ENCODE assay signal across 9 mouse cellular contexts in the genomic region with DNA sequence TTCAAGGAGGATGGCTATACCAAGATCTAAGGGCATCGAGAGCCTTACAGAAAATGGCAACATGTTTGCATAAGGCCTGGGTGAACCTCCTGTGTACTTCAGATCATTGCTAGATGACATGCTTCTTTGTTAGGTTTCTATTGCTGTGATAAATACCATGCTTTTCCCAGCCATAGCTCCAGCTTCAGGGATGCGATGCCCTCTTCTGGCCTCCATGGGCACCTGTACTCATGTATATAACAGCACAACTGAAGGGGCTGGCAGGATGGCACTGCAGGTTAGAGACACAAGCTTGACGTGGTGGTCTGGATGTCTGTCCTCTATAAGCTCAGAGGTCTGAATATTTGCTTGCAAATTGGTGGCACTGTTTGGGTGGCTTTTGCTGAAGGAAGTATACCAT. TPM values are rescaled to one million over a fixed set of nuclear protein-coding genes. Genes with fewer than 3 reads are reported as not detected.
DNase-seq lines count a peak whose midpoint lies in the region; ATAC-seq and TF ChIP-seq lines count a peak whose summit lies in the region.
"Had no signal": no experiment of that assay in that cellular context is flagged by ENCODE, and none has a peak within 500 bp of the region (broad histone marks: within the 10 kb centered on the region; RNA-seq: fewer than 3 reads in every experiment).

No protein-coding gene starts in this region.

- whole genome bisulfite sequencing in kidney, embryonic 16.5 days: 52% methylated on average over 3 of the region's 3 CpGs
- WGBS in hindbrain, embryonic 11.5 days: 59% methylated on average over 3 of the region's 3 CpGs
- WGBS in midbrain, embryonic 16.5 days: 49% methylated on average over 3 of the region's 3 CpGs

- H3K27ac ChIP-seq in kidney, embryonic 16.5 days (ENCODE audit: low read length): no peak overlapping the region
- H3K27ac ChIP-seq in CH12.LX (ENCODE audit: insufficient read depth, low read depth): no peak overlapping the region
- H3K27ac ChIP-seq in hindbrain, embryonic 11.5 days (ENCODE audit: low read depth, low read length): no peak overlapping the region
- H3K27ac ChIP-seq in midbrain, embryonic 16.5 days (ENCODE audit: low read length): no peak overlapping the region
- H3K27ac ChIP-seq: embryonic facial prominence, embryonic 12.5 days had no signal

- TF ChIP-seq EP300 in CH12.LX (IDR thresholded peaks at IDR 0.05; ENCODE audit: low read length): no peak

- H3K79me2 ChIP-seq in CH12.LX (replicated peaks; ENCODE audit: control insufficient read depth, extremely low read depth, insufficient read depth, poor library complexity, severe bottlenecking): no peaks in the 10 kb centered on the region

- ATAC-seq in kidney, embryonic 16.5 days (ENCODE audit: low FRiP score, low TSS enrichment): no peak
- peak; percentile 56; the same call in 1 of the 2 replicates for ATAC-seq in hindbrain, embryonic 11.5 days (ENCODE audit: low FRiP score)
- ATAC-seq in midbrain, embryonic 16.5 days: peak; percentile 86

- no peak overlapping the region for H3K4me3 ChIP-seq in kidney, embryonic 16.5 days (ENCODE audit: low read length)
- H3K4me3 ChIP-seq in CH12.LX (replicated peaks in 1 of 3; ENCODE audit: low read depth in 2 of 3, low read length in 2 of 3, poor library complexity in 1 of 3): no peak overlapping the region
- no peak overlapping the region for H3K4me3 ChIP-seq in hindbrain, embryonic 11.5 days (ENCODE audit: low read depth, low read length)
- H3K4me3 ChIP-seq in midbrain, embryonic 16.5 days (ENCODE audit: low read depth, low read length): no peak overlapping the region
- H3K4me3 ChIP-seq: embryonic facial prominence, embryonic 12.5 days had no signal

- intact Hi-C loops in gastrocnemius, postnatal 14 days (cut with DNase I; ENCODE audit: low total_unique reads): loop anchor here (5.0 to 10.0 kb wide), 2 partner anchors 98 to 190 kb away; a partner anchor contains a TSS

- H3K27me3 ChIP-seq in kidney, embryonic 16.5 days (ENCODE audit: insufficient read depth, low read length): no peaks in the 10 kb centered on the region
- H3K27me3 ChIP-seq in CH12.LX (replicated peaks): peaks cover 81% of the 10 kb centered on the region
- H3K27me3 ChIP-seq in hindbrain, embryonic 11.5 days (ENCODE audit: control insufficient read depth, insufficient read depth, low read length): no peaks in the 10 kb centered on the region; the same call in 1 of the 2 replicates
- no peaks in the 10 kb centered on the region for H3K27me3 ChIP-seq in midbrain, embryonic 16.5 days (ENCODE audit: control insufficient read depth, insufficient read depth, low read depth, low read length)
- H3K27me3 ChIP-seq: embryonic facial prominence, embryonic 12.5 days had no signal

- no peak for TF ChIP-seq POLR2A in CH12.LX (IDR thresholded peaks at IDR 0.05; ENCODE audit: low read depth, low read length)

- H3K4me2 ChIP-seq in kidney, embryonic 16.5 days (replicated peaks; ENCODE audit: low read depth, low read length): no peak overlapping the region
- no peak overlapping the region for H3K4me2 ChIP-seq in CH12.LX (ENCODE audit: insufficient read depth, low read depth, poor library complexity, severe bottlenecking)
- H3K4me2 ChIP-seq in hindbrain, embryonic 11.5 days (replicated peaks; ENCODE audit: low read depth, low read length): no peak overlapping the region
- H3K4me2 ChIP-seq in midbrain, embryonic 16.5 days (ENCODE audit: low read length): no peak overlapping the region
- H3K4me2 ChIP-seq: embryonic facial prominence, embryonic 12.5 days had no signal

- dilution Hi-C loops in CH12.LX (cut with MboI; ENCODE audit: extremely low pct_ligation_motif_present, extremely low pct_unique_long_range_greater_than_20kb, low sequenced_read_pairs): no loop called here

- no peaks in the 10 kb centered on the region for H3K9me3 ChIP-seq in kidney, embryonic 16.5 days (ENCODE audit: low read length)
- H3K9me3 ChIP-seq in CH12.LX (replicated peaks; ENCODE audit: low read length): no peaks in the 10 kb centered on the region
- H3K9me3 ChIP-seq in hindbrain, embryonic 11.5 days (ENCODE audit: control insufficient read depth, low read length): no peaks in the 10 kb centered on the region
- H3K9me3 ChIP-seq in midbrain, embryonic 16.5 days (replicated peaks; ENCODE audit: control insufficient read depth, low read length, poor library complexity, severe bottlenecking): no peaks in the 10 kb centered on the region
- H3K9me3 ChIP-seq: embryonic facial prominence, embryonic 12.5 days had no signal

- no peaks in the 10 kb centered on the region for H3K4me1 ChIP-seq in kidney, embryonic 16.5 days (ENCODE audit: insufficient read depth, low read length)
- peaks cover 0 to 3% of the 10 kb centered on the region in 2 experiments; a peak in 1 of 4 replicates for H3K4me1 ChIP-seq in CH12.LX (ENCODE audit: control insufficient read depth in 1 of 2, insufficient read depth in 2 of 2)
- H3K4me1 ChIP-seq in hindbrain, embryonic 11.5 days (replicated peaks; ENCODE audit: control insufficient read depth, insufficient read depth, low read length): no peaks in the 10 kb centered on the region
- H3K4me1 ChIP-seq in midbrain, embryonic 16.5 days (ENCODE audit: control insufficient read depth, insufficient read depth, low read length): no peaks in the 10 kb centered on the region
- H3K4me1 ChIP-seq: embryonic facial prominence, embryonic 12.5 days had no signal

- DNase-seq in kidney, adult 8-10 months: peak; percentile 5 to 12
- peak; percentile 17 for DNase-seq in CH12.LX (ENCODE audit: extremely low read depth)
- DNase-seq in brain, adult 2 months (ENCODE audit: low read depth, low spot score): peak; percentile 79
- DNase-seq in hindbrain, embryonic 11.5 days (ENCODE audit: low spot score): peak; percentile 41
- no peak for DNase-seq in gastrocnemius, postnatal 14 days
- DNase-seq in heart, adult 9 months (ENCODE audit: low spot score in 2 of 2): no peak

- in situ Hi-C loops in CH12.LX (cut with MboI; ENCODE audit: low pct_ligation_motif_present, low pct_unique_long_range_greater_than_20kb, low sequenced_read_pairs): loop anchor here (10.0 kb wide), 1 partner anchor 188 kb away; a partner anchor contains a TSS

- H3K36me3 ChIP-seq in kidney, embryonic 16.5 days (ENCODE audit: insufficient read depth, low read length): no peaks in the 10 kb centered on the region
- H3K36me3 ChIP-seq in CH12.LX (replicated peaks in 1 of 2; ENCODE audit: control insufficient read depth in 1 of 2, insufficient read depth in 1 of 2, low read length in 1 of 2): no peaks in the 10 kb centered on the region
- H3K36me3 ChIP-seq in hindbrain, embryonic 11.5 days (ENCODE audit: control insufficient read depth, insufficient read depth, low read length): no peaks in the 10 kb centered on the region
- no peaks in the 10 kb centered on the region for H3K36me3 ChIP-seq in midbrain, embryonic 16.5 days (ENCODE audit: control insufficient read depth, insufficient read depth, low read length)
- H3K36me3 ChIP-seq: embryonic facial prominence, embryonic 12.5 days had no signal

- peak; percentile 71 for TF ChIP-seq RAD21 in CH12.LX (IDR thresholded peaks at IDR 0.05; ENCODE audit: low read depth, low read length)

- TF ChIP-seq CTCF in CH12.LX (conservative IDR thresholded peaks at IDR 0.05 in 1 of 2, IDR thresholded peaks at IDR 0.05 in 1 of 2; ENCODE audit: low read depth in 2 of 2, low read length in 2 of 2): peak in 1 of 2 experiments; percentile 75; a peak in 2 of 4 replicates

- H3K9ac ChIP-seq in kidney, embryonic 16.5 days (replicated peaks; ENCODE audit: low read length): no peak overlapping the region
- H3K9ac ChIP-seq in CH12.LX (ENCODE audit: insufficient read depth, low read depth): no peak overlapping the region
- no peak overlapping the region for H3K9ac ChIP-seq in hindbrain, embryonic 11.5 days (ENCODE audit: low read depth, low read length)
- no peak overlapping the region for H3K9ac ChIP-seq in midbrain, embryonic 16.5 days (ENCODE audit: low read depth, low read length)
- H3K9ac ChIP-seq: embryonic facial prominence, embryonic 12.5 days had no signal

TF ChIP-seq in CH12.LX, 34 proteins besides CTCF, POLR2A, EP300 and RAD21:
- TF ChIP-seq MAFK (IDR thresholded peaks at IDR 0.05; ENCODE audit: insufficient replicate concordance, low read length): no peak
- peak; percentile 68 for TF ChIP-seq SMC3 (IDR thresholded peaks at IDR 0.05; ENCODE audit: low read depth, low read length)
- no peak for TF ChIP-seq TBP (conservative IDR thresholded peaks at IDR 0.05; ENCODE audit: low read depth, low read length)
- TF ChIP-seq MEF2A (IDR thresholded peaks at IDR 0.05; ENCODE audit: borderline replicate concordance, low read depth, low read length): no peak
TF ChIP-seq in CH12.LX: peak in this region for 1.

RNA-seq across cellular contexts. Expression of a gene that starts 14.0 kb away (rescaled TPM):
- polyA plus RNA-seq in kidney, embryonic 16.5 days (2015; fragmentation: Nextera tagmentation; extraction: Ambion mirVana): not detected in 2 replicates
- total RNA-seq in CH12.LX (2012; rRNA removed): not detected in 2 replicates
- total RNA-seq in CH12.LX (2014; rRNA removed): not detected in 2 replicates
- polyA plus RNA-seq in CH12.LX (2012; ENCODE audit: insufficient read length, low read depth): not detected in 2 replicates
- polyA plus RNA-seq in hindbrain, embryonic 11.5 days (2014; fragmentation: Nextera tagmentation; extraction: Ambion mirVana): 0.17 TPM in 1 of 2 replicates, not detected in the other
- 0.34 and 0.36 TPM in 2 replicates for polyA plus RNA-seq in midbrain, embryonic 16.5 days (2015; fragmentation: Nextera tagmentation; extraction: Ambion mirVana)
- not detected for total RNA-seq in gastrocnemius, postnatal 14 days (2021)
- polyA plus RNA-seq: embryonic facial prominence, embryonic 12.5 days had no signal

RNA-seq across cellular contexts. Expression of a gene that starts 19.5 kb away (rescaled TPM):
- 1.0 and 1.1 TPM in 2 replicates for polyA plus RNA-seq in kidney, embryonic 16.5 days (2015; fragmentation: Nextera tagmentation; extraction: Ambion mirVana)
- total RNA-seq in CH12.LX (2012; rRNA removed): 0.21 TPM in 1 of 2 replicates, not detected in the other
- not detected in 2 replicates for total RNA-seq in CH12.LX (2014; rRNA removed)
- not detected in 2 replicates for polyA plus RNA-seq in CH12.LX (2012; ENCODE audit: insufficient read length, low read depth)
- 4.3 and 5.2 TPM in 2 replicates for polyA plus RNA-seq in hindbrain, embryonic 11.5 days (2014; fragmentation: Nextera tagmentation; extraction: Ambion mirVana)
- polyA plus RNA-seq in midbrain, embryonic 16.5 days (2015; fragmentation: Nextera tagmentation; extraction: Ambion mirVana): 28.8 and 30.8 TPM in 2 replicates
- total RNA-seq in gastrocnemius, postnatal 14 days (2021): 1 to 10 TPM in 1 of 2 experiments, under 1 TPM in 1; 0.66 to 1.1 TPM

RNA-seq across cellular contexts. Expression of a gene that starts 50.0 kb away (rescaled TPM):
- 0.44 and 0.63 TPM in 2 replicates for polyA plus RNA-seq in kidney, embryonic 16.5 days (2015; fragmentation: Nextera tagmentation; extraction: Ambion mirVana)
- total RNA-seq in CH12.LX (2012; rRNA removed) (not detected in 2 replicates), CH12.LX (2014; rRNA removed) (not detected in 2 replicates)
- not detected in 2 replicates for polyA plus RNA-seq in CH12.LX (2012; ENCODE audit: insufficient read length, low read depth)
- 2.3 and 2.7 TPM in 2 replicates for polyA plus RNA-seq in hindbrain, embryonic 11.5 days (2014; fragmentation: Nextera tagmentation; extraction: Ambion mirVana)
- polyA plus RNA-seq in midbrain, embryonic 16.5 days (2015; fragmentation: Nextera tagmentation; extraction: Ambion mirVana): 19.0 and 21.6 TPM in 2 replicates
- total RNA-seq in gastrocnemius, postnatal 14 days (2021): 10 to 100 TPM; 10.7 to 10.8 TPM

Comparison
In these comparisons a context has a peak if more than half of its experiments do, and no peak if none do; other contexts are left out.
1. DNase-seq: peak in kidney, adult 8-10 months (2 of 2), CH12.LX (single experiment), brain, adult 2 months (single experiment) and hindbrain, embryonic 11.5 days (single experiment); none in gastrocnemius, postnatal 14 days (single experiment) and heart, adult 9 months (0 of 2).